Mouse (Mus musculus) megakaryocyte, embryonic 14.5 days (primary cell): ENCODE data around the gene Dnm1l. TPM values are rescaled to one million over a fixed set of nuclear protein-coding genes. Genes with fewer than 3 reads are reported as not detected.
A peak's percentile ranks its signal among the peaks of the same experiment; 100 is the strongest.
"Not testable (repeated sequence)": the region's sequence is repeated elsewhere in the genome, so short reads cannot be mapped to it uniquely, and the experiment has no call there.

Experiments
- H3K27me3 ChIP-seq: replicated peaks from 2 replicates; pipeline ENCODE3; 2012; ENCODE audit warnings: inconsistent platforms
- H3K36me3 ChIP-seq: replicated peaks from 2 replicates; pipeline ENCODE3; 2012; ENCODE audit warnings: low read length, inconsistent platforms, mixed read lengths
- H3K4me1 ChIP-seq: 2 replicates; pipeline ENCODE4 v1.6.1; 2012; ENCODE audit warnings: inconsistent platforms
- H3K4me3 ChIP-seq: replicated peaks from 2 replicates; pipeline ENCODE3; 2012; ENCODE audit warnings: moderate library complexity, mild to moderate bottlenecking, inconsistent platforms
- H3K9me3 ChIP-seq: 2 replicates; pipeline ENCODE4 v1.6.1; 2012; ENCODE audit warnings: inconsistent platforms
- FLI1 ChIP-seq: IDR thresholded peaks from 2 replicates; pipeline ENCODE4 v1.6.1; 2012; ENCODE audit warnings: low read length, inconsistent platforms, mixed read lengths
- GATA1 ChIP-seq: IDR thresholded peaks from 3 replicates; pipeline ENCODE4 v1.6.1; 2012; ENCODE audit warnings: mixed read lengths, low read length, inconsistent platforms, borderline replicate concordance
- polyA plus RNA-seq: library from polyadenylated mRNA; stranded (reverse); fragments of >175 nt; gene quantifications from 2 replicates; pipeline ENCODE4 v1.2.3, GENCODE M21; 2012; ENCODE audit warnings: low replicate concordance; ENCODE audit not compliant: insufficient read depth

Gene Dnm1l
- 3.7 TPM in 1 of 2 replicates, not detected in the other for polyA plus RNA-seq

GRCm38 (mm10) chr16:16358481-16359100 is at the start of gene Dnm1l:
Gene Dnm1l (minus strand): TSS chr16:16358959.
- Histone ChIP-seq H3K4me1 (peaks cover 24% of the 10 kb centered on the region), H3K9me3 (no peaks in the 10 kb centered on the region), H3K27me3 (no peaks in the 10 kb centered on the region), H3K4me3 (peak within 1 kb of the TSS; percentile 94), H3K36me3 (peaks cover 3% of the 10 kb centered on the region)
- TF ChIP-seq FLI1 (no peak), GATA1 (no peak)

- not testable (repeated sequence) for H3K9me3 ChIP-seq, H3K36me3 ChIP-seq, H3K4me3 ChIP-seq, H3K4me1 ChIP-seq, H3K27me3 ChIP-seq
Observed at GRCm38 (mm10) chr16:16367217-16367616, 8.5 kb upstream of the Dnm1l start.

GRCm38 (mm10) chr16:16359101-16359482 is 333 bp upstream of the Dnm1l start:
- not testable (repeated sequence) for H3K36me3 ChIP-seq, H3K27me3 ChIP-seq, H3K9me3 ChIP-seq
- Histone ChIP-seq H3K4me1 (peaks cover 24% of the 10 kb centered on the region), H3K4me3 (peak overlapping the region; percentile 94)

- 0 out of 2 replicates have a peak, but pooled peaks cover under 1% of the 10 kb centered on the region for H3K9me3 ChIP-seq
- TF ChIP-seq FLI1 = no peak
- no peak for TF ChIP-seq GATA1
Observed at GRCm38 (mm10) chr16:16357908-16358307, 851 bp downstream of the Dnm1l start.

GRCm38 (mm10) chr16:16346420-16346819 is 12.3 kb downstream of the Dnm1l start:
- TF ChIP-seq FLI1 (no peak), GATA1 (no peak)
- Histone ChIP-seq H3K4me3 (peak overlapping the region; percentile 48), H3K36me3 (peaks cover 69% of the 10 kb centered on the region), H3K9me3 (no peaks in the 10 kb centered on the region), H3K4me1 (peaks cover 30% of the 10 kb centered on the region), H3K27me3 (no peaks in the 10 kb centered on the region)

More at GRCm38 (mm10) chr16:16357908-16358307, 851 bp downstream of the Dnm1l start:
- H3K36me3 ChIP-seq = peaks cover 9% of the 10 kb centered on the region
- H3K27me3 ChIP-seq = no peaks in the 10 kb centered on the region
- peak overlapping the region; percentile 94 for H3K4me3 ChIP-seq
- H3K4me1 ChIP-seq = peaks cover 24% of the 10 kb centered on the region

GRCm38 (mm10) chr16:16325775-16326336 is 32.9 kb downstream of the Dnm1l start:
- Histone ChIP-seq H3K4me3 (no peak overlapping the region), H3K36me3 (peaks cover 91% of the 10 kb centered on the region), H3K27me3 (no peaks in the 10 kb centered on the region), H3K9me3 (no peaks in the 10 kb centered on the region), H3K4me1 (no peaks in the 10 kb centered on the region)
- TF ChIP-seq GATA1 = no peak

- H3K4me1 ChIP-seq = no peaks in the 10 kb centered on the region
- peaks cover 82% of the 10 kb centered on the region for H3K36me3 ChIP-seq
- TF ChIP-seq GATA1 = no peak
- TF ChIP-seq FLI1 = no peak
- no peaks in the 10 kb centered on the region for H3K27me3 ChIP-seq
- no peaks in the 10 kb centered on the region for H3K9me3 ChIP-seq
- no peak overlapping the region for H3K4me3 ChIP-seq
Observed at GRCm38 (mm10) chr16:16311319-16311718, 47.4 kb downstream of the Dnm1l start.

GRCm38 (mm10) chr16:16303888-16304287 is 54.9 kb downstream of the Dnm1l start:
- H3K4me1 ChIP-seq = peaks cover 21% of the 10 kb centered on the region
- peaks cover 29% of the 10 kb centered on the region for H3K36me3 ChIP-seq
- no peak for TF ChIP-seq GATA1
- TF ChIP-seq FLI1 = no peak
- no peaks in the 10 kb centered on the region for H3K9me3 ChIP-seq
- no peaks in the 10 kb centered on the region for H3K27me3 ChIP-seq
- H3K4me3 ChIP-seq = peak overlapping the region; percentile 97

- peak overlapping the region; percentile 97 for H3K4me3 ChIP-seq
- H3K27me3 ChIP-seq = no peaks in the 10 kb centered on the region
- no peaks in the 10 kb centered on the region for H3K9me3 ChIP-seq
- peaks cover 21% of the 10 kb centered on the region for H3K4me1 ChIP-seq
- TF ChIP-seq FLI1 = no peak
- no peak for TF ChIP-seq GATA1
- H3K36me3 ChIP-seq = peaks cover 26% of the 10 kb centered on the region
Observed at GRCm38 (mm10) chr16:16303138-16303827, 55.5 kb downstream of the Dnm1l start.

- no peaks in the 10 kb centered on the region for H3K9me3 ChIP-seq
- H3K27me3 ChIP-seq = no peaks in the 10 kb centered on the region
- H3K36me3 ChIP-seq = peaks cover 19% of the 10 kb centered on the region
- peak within 1 kb of the TSS; percentile 97 for H3K4me3 ChIP-seq
- peaks cover 21% of the 10 kb centered on the region for H3K4me1 ChIP-seq
- TF ChIP-seq FLI1 (no peak), GATA1 (no peak)
Observed at GRCm38 (mm10) chr16:16302369-16303137, 56.2 kb downstream of the Dnm1l start, which contains the start of gene Yars2. Gene Yars2 (plus strand): TSS chr16:16302965.
